Mouse (Mus musculus): ENCODE results near the gene Pla2g7. TPM values are rescaled to one million over a fixed set of nuclear protein-coding genes. Genes with fewer than 3 reads are reported as not detected.
A peak's percentile ranks its signal among the peaks of the same experiment; 100 is the strongest.

Gene Pla2g7
- polyA plus RNA-seq, 1 experiment from 2014 or later: 17.5 TPM

GRCm38 (mm10) chr17:43592296-43593291 lies 24.7 kb downstream of the Pla2g7 start:
- no peak overlapping the region for H3K4me3 ChIP-seq (ENCODE audit: low read depth, low read length)
- 84% methylated on average over 21 of the region's 21 CpGs for WGBS
- H3K4me1 ChIP-seq (ENCODE audit: control insufficient read depth, insufficient read depth, low read length): no peaks in the 10 kb centered on the region
- no peak for DNase-seq (ENCODE audit: low spot score)
- ATAC-seq (ENCODE audit: low read depth): no peak
- no peak overlapping the region for H3K9ac ChIP-seq (ENCODE audit: low read depth, low read length)
- H3K27ac ChIP-seq (replicated peaks; ENCODE audit: low read depth, low read length): no peak overlapping the region
- no peak overlapping the region for H3K4me2 ChIP-seq (ENCODE audit: low read depth, low read length)
- no peaks in the 10 kb centered on the region for H3K9me3 ChIP-seq (ENCODE audit: control insufficient read depth, low read length)
- no peaks in the 10 kb centered on the region for H3K36me3 ChIP-seq (ENCODE audit: control insufficient read depth, insufficient read depth, low read length)
- H3K27me3 ChIP-seq (replicated peaks; ENCODE audit: control insufficient read depth, insufficient read depth, low read length): no peaks in the 10 kb centered on the region

- H3K27me3 ChIP-seq (replicated peaks; ENCODE audit: control insufficient read depth, insufficient read depth, low read length): no peaks in the 10 kb centered on the region
- H3K9ac ChIP-seq (ENCODE audit: low read depth, low read length): no peak overlapping the region
- no peak overlapping the region for H3K4me3 ChIP-seq (ENCODE audit: low read depth, low read length)
- H3K27ac ChIP-seq (replicated peaks; ENCODE audit: low read depth, low read length): no peak overlapping the region
- no peak for DNase-seq (ENCODE audit: low spot score)
- no peaks in the 10 kb centered on the region for H3K4me1 ChIP-seq (ENCODE audit: control insufficient read depth, insufficient read depth, low read length)
- ATAC-seq (ENCODE audit: low read depth): no peak
- WGBS: 93% methylated on average over 2 of the region's 2 CpGs
- H3K36me3 ChIP-seq (ENCODE audit: control insufficient read depth, insufficient read depth, low read length): no peaks in the 10 kb centered on the region
- H3K4me2 ChIP-seq (ENCODE audit: low read depth, low read length): no peak overlapping the region
- no peaks in the 10 kb centered on the region for H3K9me3 ChIP-seq (ENCODE audit: control insufficient read depth, low read length)
These were observed 29.8 kb downstream of the Pla2g7 start for GRCm38 (mm10) chr17:43597742-43598141.

GRCm38 (mm10) chr17:43598706-43599105 lies 30.8 kb downstream of the Pla2g7 start:
- Histone ChIP-seq H3K27me3 (replicated peaks; ENCODE audit: control insufficient read depth, insufficient read depth, low read length) (no peaks in the 10 kb centered on the region), H3K27ac (replicated peaks; ENCODE audit: low read depth, low read length) (no peak overlapping the region), H3K9ac (ENCODE audit: low read depth, low read length) (no peak overlapping the region), H3K4me3 (ENCODE audit: low read depth, low read length) (no peak overlapping the region), H3K9me3 (ENCODE audit: control insufficient read depth, low read length) (no peaks in the 10 kb centered on the region), H3K4me2 (ENCODE audit: low read depth, low read length) (no peak overlapping the region), H3K4me1 (ENCODE audit: control insufficient read depth, insufficient read depth, low read length) (no peaks in the 10 kb centered on the region), H3K36me3 (ENCODE audit: control insufficient read depth, insufficient read depth, low read length) (no peaks in the 10 kb centered on the region)
- WGBS: 56% methylated on average over 4 of the region's 4 CpGs
- DNase-seq (ENCODE audit: low spot score) (no peak), ATAC-seq (ENCODE audit: low read depth) (no peak)

- H3K9me3 ChIP-seq (ENCODE audit: control insufficient read depth, low read length): no peaks in the 10 kb centered on the region
- ATAC-seq (ENCODE audit: low read depth): no peak
- H3K4me3 ChIP-seq (ENCODE audit: low read depth, low read length): no peak overlapping the region
- H3K4me1 ChIP-seq (ENCODE audit: control insufficient read depth, insufficient read depth, low read length): no peaks in the 10 kb centered on the region
- no peak overlapping the region for H3K4me2 ChIP-seq (ENCODE audit: low read depth, low read length)
- no peaks in the 10 kb centered on the region for H3K27me3 ChIP-seq (replicated peaks; ENCODE audit: control insufficient read depth, insufficient read depth, low read length)
- 13% methylated on average over 3 of the region's 3 CpGs for WGBS
- H3K9ac ChIP-seq (ENCODE audit: low read depth, low read length): no peak overlapping the region
- no peaks in the 10 kb centered on the region for H3K36me3 ChIP-seq (ENCODE audit: control insufficient read depth, insufficient read depth, low read length)
- peak; percentile 45 for DNase-seq (ENCODE audit: low spot score)
- H3K27ac ChIP-seq (replicated peaks; ENCODE audit: low read depth, low read length): no peak overlapping the region
These were observed 38.8 kb downstream of the Pla2g7 start for GRCm38 (mm10) chr17:43606704-43607103.

GRCm38 (mm10) chr17:43611586-43611985 lies 43.7 kb downstream of the Pla2g7 start:
- ATAC-seq (ENCODE audit: low read depth): no peak

GRCm38 (mm10) chr17:43612221-43612620 lies 44.3 kb downstream of the Pla2g7 start:
- H3K36me3 ChIP-seq (ENCODE audit: control insufficient read depth, insufficient read depth, low read length): no peaks in the 10 kb centered on the region
- H3K9ac ChIP-seq (ENCODE audit: low read depth, low read length): no peak overlapping the region
- H3K27ac ChIP-seq (replicated peaks; ENCODE audit: low read depth, low read length): no peak overlapping the region
- no peak overlapping the region for H3K4me3 ChIP-seq (ENCODE audit: low read depth, low read length)
- DNase-seq (ENCODE audit: low spot score) (no peak), ATAC-seq (ENCODE audit: low read depth) (no peak)
- WGBS: 72% methylated on average over 3 of the region's 3 CpGs
- no peaks in the 10 kb centered on the region for H3K9me3 ChIP-seq (ENCODE audit: control insufficient read depth, low read length)
- H3K4me2 ChIP-seq (ENCODE audit: low read depth, low read length): no peak overlapping the region
- no peaks in the 10 kb centered on the region for H3K27me3 ChIP-seq (replicated peaks; ENCODE audit: control insufficient read depth, insufficient read depth, low read length)
- no peaks in the 10 kb centered on the region for H3K4me1 ChIP-seq (ENCODE audit: control insufficient read depth, insufficient read depth, low read length)

More at GRCm38 (mm10) chr17:43611586-43611985, 43.7 kb downstream of the Pla2g7 start:
- WGBS: 18% methylated on average over 7 of the region's 7 CpGs
- Histone ChIP-seq H3K27ac (replicated peaks; ENCODE audit: low read depth, low read length) (no peak overlapping the region), H3K9me3 (ENCODE audit: control insufficient read depth, low read length) (no peaks in the 10 kb centered on the region), H3K4me3 (ENCODE audit: low read depth, low read length) (no peak overlapping the region), H3K4me1 (ENCODE audit: control insufficient read depth, insufficient read depth, low read length) (no peaks in the 10 kb centered on the region), H3K4me2 (ENCODE audit: low read depth, low read length) (no peak overlapping the region), H3K36me3 (ENCODE audit: control insufficient read depth, insufficient read depth, low read length) (no peaks in the 10 kb centered on the region), H3K27me3 (replicated peaks; ENCODE audit: control insufficient read depth, insufficient read depth, low read length) (no peaks in the 10 kb centered on the region), H3K9ac (ENCODE audit: low read depth, low read length) (no peak overlapping the region)
- peak; percentile 77 for DNase-seq (ENCODE audit: low spot score)

GRCm38 (mm10) chr17:43619156-43619555 lies 51.3 kb downstream of the Pla2g7 start:
- H3K4me3 ChIP-seq (ENCODE audit: low read depth, low read length): no peak overlapping the region
- no peak for DNase-seq (ENCODE audit: low spot score)
- ATAC-seq (ENCODE audit: low read depth): no peak
- WGBS: 85% methylated on average over 9 of the region's 9 CpGs
- no peaks in the 10 kb centered on the region for H3K27me3 ChIP-seq (replicated peaks; ENCODE audit: control insufficient read depth, insufficient read depth, low read length)
- H3K4me2 ChIP-seq (ENCODE audit: low read depth, low read length): no peak overlapping the region
- no peak overlapping the region for H3K9ac ChIP-seq (ENCODE audit: low read depth, low read length)
- H3K4me1 ChIP-seq (ENCODE audit: control insufficient read depth, insufficient read depth, low read length): no peaks in the 10 kb centered on the region
- H3K36me3 ChIP-seq (ENCODE audit: control insufficient read depth, insufficient read depth, low read length): no peaks in the 10 kb centered on the region
- 0 out of 2 replicates have a peak, but pooled peaks cover 2% of the 10 kb centered on the region for H3K9me3 ChIP-seq (ENCODE audit: control insufficient read depth, low read length)
- H3K27ac ChIP-seq (replicated peaks; ENCODE audit: low read depth, low read length): no peak overlapping the region

- Histone ChIP-seq H3K4me2 (ENCODE audit: low read depth, low read length) (no peak overlapping the region), H3K9ac (ENCODE audit: low read depth, low read length) (no peak overlapping the region), H3K4me1 (ENCODE audit: control insufficient read depth, insufficient read depth, low read length) (no peaks in the 10 kb centered on the region), H3K27ac (replicated peaks; ENCODE audit: low read depth, low read length) (no peak overlapping the region), H3K27me3 (replicated peaks; ENCODE audit: control insufficient read depth, insufficient read depth, low read length) (no peaks in the 10 kb centered on the region), H3K4me3 (ENCODE audit: low read depth, low read length) (no peak overlapping the region), H3K36me3 (ENCODE audit: control insufficient read depth, insufficient read depth, low read length) (no peaks in the 10 kb centered on the region), H3K9me3 (ENCODE audit: control insufficient read depth, low read length) (peaks cover 9% of the 10 kb centered on the region; the same call in 1 of the 2 replicates)
- DNase-seq (ENCODE audit: low spot score): no peak
- WGBS: 89% methylated on average over 10 of the region's 10 CpGs
- no peak for ATAC-seq (ENCODE audit: low read depth)
These were observed 54.2 kb downstream of the Pla2g7 start for GRCm38 (mm10) chr17:43622076-43622475.

Measured in embryonic facial prominence, embryonic 14.5 days (tissue).